Mouse (Mus musculus) lung, adult 2 months (tissue): ENCODE data around the gene Ecel1. TPM values are rescaled to one million over a fixed set of nuclear protein-coding genes. Genes with fewer than 3 reads are reported as not detected.

ENCODE experiments used
- DNase-seq: peaks from one replicate; pipeline ENCODE4 v3.0.0; 2022
- H3K4me1 ChIP-seq: fragments of 200-500 bp; 2 replicates; pipeline ENCODE4 v1.6.1; 2011; ENCODE audit warnings: low read length; ENCODE audit not compliant: control insufficient read depth, insufficient read depth
- H3K4me3 ChIP-seq: fragments of 200-500 bp; replicated peaks from 2 replicates; pipeline ENCODE3; 2011; ENCODE audit warnings: low read depth, mild to moderate bottlenecking, control low read depth, low read length; ENCODE audit errors: extremely low read depth
- CTCF ChIP-seq: fragments of 200-500 bp; IDR thresholded peaks from 2 replicates; pipeline ENCODE4 v1.5.1; 2011; ENCODE audit warnings: mild to moderate bottlenecking, low read length, control low read depth; ENCODE audit not compliant: insufficient read depth
- POLR2A ChIP-seq: fragments of 200-500 bp; IDR thresholded peaks from 2 replicates; pipeline ENCODE4 v1.6.1; 2011; ENCODE audit warnings: low read depth, mild to moderate bottlenecking, control low read depth, low read length, borderline replicate concordance; ENCODE audit errors: extremely low read depth
- WGBS: fragments of 180-500 bp; shearing (Covaris S2); methylation state at CpG from one replicate; pipeline ENCODE4 v1.1.7; 2018; 5-methylcytosine and 5-hydroxymethylcytosine counted together
- polyA plus RNA-seq: library from polyadenylated mRNA; depleted of rRNA; stranded (reverse); fragments of >200 nt; gene quantifications from 2 replicates; pipeline ENCODE4 v1.2.3, GENCODE M21; 2012; rRNA removed

Ecel1 gene
- not detected in 2 replicates for polyA plus RNA-seq

DNA sequence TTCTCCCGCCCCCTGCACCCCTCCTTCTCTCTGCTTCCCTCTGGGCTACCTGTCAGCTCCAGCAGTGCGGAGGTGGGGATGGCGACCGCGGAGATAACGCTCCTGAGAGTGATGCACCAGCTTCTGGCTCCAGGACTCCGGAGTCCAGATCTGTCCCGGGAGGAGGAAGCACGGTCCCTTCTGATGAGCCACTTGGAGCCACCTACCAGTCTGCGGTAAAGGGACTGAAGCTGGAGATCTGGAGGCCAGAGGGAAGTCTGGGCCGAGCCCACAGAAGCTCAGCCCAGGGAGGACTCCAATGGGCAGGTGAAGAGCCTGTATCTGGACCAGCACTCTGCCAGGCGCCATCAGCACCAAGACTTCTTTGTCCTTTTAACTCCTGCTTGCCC is at the start of gene Ecel1:
Gene Ecel1 (minus strand): TSS at position 323 of the 389 bp plus-strand sequence.
- DNase-seq = no peak
- WGBS = 3% methylated on average over 12 of the region's 12 CpGs
- TF ChIP-seq POLR2A (no peak), CTCF (no peak)
- Histone ChIP-seq H3K4me1 (no peaks in the 10 kb centered on the region), H3K4me3 (no peak within 1 kb of the TSS)

DNA sequence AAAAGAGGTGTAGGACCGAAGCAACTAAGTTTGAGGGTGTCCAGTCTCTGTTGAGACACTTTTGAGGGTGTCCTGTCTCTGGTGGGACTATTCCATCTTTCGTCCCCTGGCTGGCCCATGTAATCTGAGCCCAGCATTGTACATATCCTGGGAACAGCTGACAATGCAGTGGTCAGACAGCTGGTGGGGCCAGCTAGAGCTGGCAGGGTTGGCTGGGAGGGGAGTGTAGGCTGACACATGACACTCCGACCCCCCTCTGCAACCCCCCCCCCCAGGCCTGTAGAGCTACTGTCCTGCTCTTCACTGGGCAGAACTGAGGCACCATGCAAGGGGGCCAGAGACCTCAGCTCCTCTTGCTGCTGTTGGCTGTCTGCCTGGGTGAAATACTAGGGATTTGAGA is 49.2 kb upstream of the Ecel1 start:
- TF ChIP-seq CTCF (no peak), POLR2A (no peak)
- no peaks in the 10 kb centered on the region for H3K4me1 ChIP-seq
- DNase-seq = no peak
- WGBS = 28% methylated on average over 3 of the region's 3 CpGs
- no peak overlapping the region for H3K4me3 ChIP-seq

DNA sequence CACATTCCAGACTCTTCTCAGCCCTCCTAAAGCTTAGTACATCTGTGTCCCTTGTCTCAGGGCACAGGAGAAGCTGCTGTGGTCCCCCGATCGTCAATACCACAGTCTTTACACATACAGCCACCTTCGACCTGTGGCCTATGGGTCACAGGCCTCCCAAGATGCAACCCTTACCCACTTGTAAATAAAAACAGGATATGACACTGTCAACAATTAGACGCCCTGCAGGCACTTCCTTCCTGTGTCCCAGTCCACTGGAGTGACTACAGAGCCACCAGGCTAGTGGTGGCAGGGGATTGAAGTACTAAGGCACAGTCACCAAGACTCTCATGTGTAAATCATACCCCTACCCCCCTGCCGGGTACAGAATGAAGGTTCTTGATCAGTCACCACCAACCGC is 48.7 kb upstream of the Ecel1 start:
- Histone ChIP-seq H3K4me3 (no peak overlapping the region), H3K4me1 (no peaks in the 10 kb centered on the region)
- 41% methylated on average over 6 of the region's 6 CpGs for WGBS
- TF ChIP-seq POLR2A (no peak), CTCF (no peak)
- DNase-seq = no peak

DNA sequence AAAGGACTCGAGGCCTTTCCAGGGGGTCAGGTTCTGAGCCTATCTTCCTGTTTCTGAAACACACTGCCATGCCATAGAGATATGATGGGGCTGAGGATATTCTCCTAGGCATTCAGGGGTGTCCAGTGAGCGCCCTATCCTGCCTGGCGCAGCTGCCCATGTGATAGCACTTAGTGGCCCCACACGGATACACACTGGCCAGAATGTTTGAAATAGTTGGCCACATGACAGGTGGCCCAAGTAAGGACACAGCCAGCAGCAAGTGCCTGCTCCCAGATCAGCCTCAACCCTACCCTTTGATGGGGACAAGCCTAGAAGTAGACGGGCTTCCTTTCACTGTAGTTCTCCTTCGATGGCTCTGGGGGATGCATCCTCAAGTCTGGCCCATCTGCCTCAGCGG is 48.1 kb upstream of the Ecel1 start, which contains the start of gene Chrng:
Gene Chrng (plus strand): TSS at position 193 of the 400 bp plus-strand sequence.
- no peaks in the 10 kb centered on the region for H3K4me1 ChIP-seq
- 80% methylated on average over 7 of the region's 7 CpGs for WGBS
- H3K4me3 ChIP-seq = no peak within 1 kb of the TSS
- DNase-seq = no peak
- TF ChIP-seq CTCF (no peak), POLR2A (no peak)

DNA sequence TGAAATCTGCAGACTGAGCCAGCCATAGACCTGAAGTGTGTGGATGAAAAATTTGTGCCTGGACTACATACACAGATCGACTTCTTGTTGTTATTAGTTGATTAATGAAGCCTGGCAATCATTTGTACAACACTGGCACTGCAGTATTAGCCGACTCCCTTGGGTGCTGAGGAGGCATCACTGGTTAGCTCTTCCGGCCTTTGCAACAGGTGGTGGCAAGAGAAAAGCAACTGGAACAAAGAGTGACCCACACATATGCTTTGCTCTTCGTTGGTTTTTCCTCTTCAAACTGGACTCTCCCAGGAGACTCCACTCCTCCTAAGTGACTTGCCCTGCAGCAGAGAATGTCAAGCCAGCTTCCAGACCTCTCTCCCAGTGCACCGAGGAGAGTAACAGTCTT is 47.5 kb upstream of the Ecel1 start:
- Histone ChIP-seq H3K4me3 (no peak overlapping the region), H3K4me1 (no peaks in the 10 kb centered on the region)
- no peak for DNase-seq
- WGBS = 77% methylated on average over 5 of the region's 5 CpGs
- TF ChIP-seq CTCF = no peak
- no peak for TF ChIP-seq POLR2A

DNA sequence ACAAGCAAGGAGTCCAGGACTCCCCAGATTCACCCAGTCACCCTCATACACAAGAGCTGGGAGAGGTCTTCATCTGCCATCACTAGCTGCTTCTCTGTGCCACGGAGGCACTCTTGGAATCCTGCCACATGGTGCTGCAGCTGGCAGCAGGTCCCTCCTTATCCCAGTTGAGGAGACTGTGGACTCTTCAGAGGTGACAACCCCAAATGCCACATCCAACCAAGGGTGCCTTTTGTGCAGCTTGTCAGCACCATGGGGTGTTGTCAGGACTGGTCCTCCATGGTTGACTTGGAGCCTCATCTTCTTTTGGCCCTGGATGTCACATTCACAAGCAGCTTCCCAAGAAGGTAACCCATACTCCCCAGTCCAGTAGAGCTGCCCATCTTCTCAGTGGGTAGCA is 45.5 kb upstream of the Ecel1 start:
- no peak for TF ChIP-seq CTCF
- TF ChIP-seq POLR2A = no peak
- WGBS = 40% methylated on average over 1 of the region's 1 CpGs

DNA sequence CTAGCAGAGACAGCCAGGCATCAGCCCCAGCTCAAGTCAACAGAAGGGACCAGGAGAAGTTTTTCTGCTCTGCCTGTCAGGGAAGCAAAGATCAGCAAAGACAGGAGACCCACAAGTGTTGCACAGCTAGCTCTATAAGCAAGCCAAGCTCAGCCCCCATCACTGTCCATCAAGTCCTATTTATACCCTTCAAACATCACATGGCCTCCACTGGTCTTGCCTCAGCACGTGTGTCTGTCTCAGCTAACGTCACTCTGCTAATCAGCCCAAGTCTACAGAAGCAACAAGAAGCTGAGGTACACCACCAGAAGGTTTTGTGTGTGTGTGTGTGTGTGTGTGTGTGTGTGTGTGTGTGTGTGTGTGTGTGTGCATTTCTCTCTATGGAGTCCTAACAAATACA is 44.5 kb upstream of the Ecel1 start:
- DNase-seq = no peak
- no peak for TF ChIP-seq CTCF
- TF ChIP-seq POLR2A = no peak
- no peak overlapping the region for H3K4me3 ChIP-seq
- H3K4me1 ChIP-seq = no peaks in the 10 kb centered on the region
- 45% methylated on average over 2 of the region's 2 CpGs for WGBS

More for the DNA sequence above, 45.5 kb upstream of the Ecel1 start:
- Histone ChIP-seq H3K4me3 (no peak overlapping the region), H3K4me1 (no peaks in the 10 kb centered on the region)
- no peak for DNase-seq

DNA sequence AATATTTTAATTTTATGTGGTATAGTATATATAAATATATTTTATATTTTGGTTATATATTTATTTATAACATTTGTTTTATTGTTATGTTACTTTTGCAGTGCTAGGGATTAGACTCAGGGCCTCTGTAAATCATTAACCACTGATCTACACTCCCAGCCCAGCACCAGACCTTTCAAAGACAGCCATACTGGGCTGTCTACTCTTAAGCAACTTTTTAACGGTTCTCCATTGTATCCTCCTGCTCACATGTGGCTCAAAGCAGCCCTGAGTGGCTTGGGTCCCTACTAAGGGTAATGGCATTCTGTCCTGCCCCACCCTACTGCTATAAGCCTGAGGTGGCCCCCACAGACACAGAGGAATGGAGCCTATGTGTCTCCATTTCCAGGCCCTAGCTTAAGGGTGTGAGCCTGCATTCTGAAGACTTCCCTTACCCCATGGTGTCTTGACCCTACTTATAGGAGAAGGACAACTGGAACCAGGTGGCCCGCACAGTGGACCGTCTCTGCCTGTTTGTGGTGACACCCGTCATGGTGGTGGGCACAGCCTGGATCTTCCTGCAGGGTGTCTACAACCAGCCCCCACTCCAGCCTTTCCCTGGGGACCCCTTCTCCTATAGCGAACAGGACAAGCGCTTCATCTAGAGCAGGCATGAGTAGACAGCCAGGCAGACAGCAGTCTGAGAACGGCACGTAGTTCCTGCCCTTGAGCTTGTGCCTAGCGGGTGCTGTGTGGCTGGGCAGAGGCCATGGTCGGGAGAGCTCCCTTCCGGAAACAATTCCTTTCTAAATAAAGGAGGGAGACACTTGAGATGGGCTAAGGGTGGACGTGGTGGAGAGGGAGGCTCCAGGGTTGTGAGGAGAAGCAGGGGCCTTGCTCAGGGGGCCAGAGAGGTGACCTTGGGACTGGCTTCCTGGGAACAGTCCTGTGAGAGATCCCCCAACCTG is 42.1 kb upstream of the Ecel1 start:
- 64% methylated on average over 12 of the region's 12 CpGs for WGBS
- Histone ChIP-seq H3K4me1 (no peaks in the 10 kb centered on the region), H3K4me3 (no peak overlapping the region)
- DNase-seq = no peak
- TF ChIP-seq POLR2A (no peak), CTCF (no peak)

DNA sequence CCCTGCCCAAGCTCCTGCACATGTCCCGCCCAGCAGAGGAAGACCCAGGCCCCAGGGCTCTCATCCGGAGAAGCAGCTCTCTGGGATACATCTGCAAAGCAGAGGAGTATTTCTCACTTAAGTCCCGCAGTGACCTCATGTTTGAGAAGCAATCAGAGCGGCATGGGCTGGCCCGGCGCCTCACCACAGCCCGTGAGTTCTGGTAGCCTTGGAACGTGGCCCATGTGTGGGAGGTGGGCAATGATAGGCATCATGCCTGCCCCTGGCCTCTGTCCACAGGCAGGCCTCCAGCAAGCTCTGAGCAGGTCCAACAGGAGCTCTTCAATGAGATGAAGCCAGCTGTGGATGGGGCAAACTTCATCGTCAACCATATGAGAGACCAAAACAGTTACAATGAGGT is 41.0 kb upstream of the Ecel1 start:
- WGBS = 75% methylated on average over 9 of the region's 9 CpGs
- DNase-seq = no peak
- H3K4me3 ChIP-seq = no peak overlapping the region
- no peaks in the 10 kb centered on the region for H3K4me1 ChIP-seq
- TF ChIP-seq CTCF (no peak), POLR2A (no peak)

DNA sequence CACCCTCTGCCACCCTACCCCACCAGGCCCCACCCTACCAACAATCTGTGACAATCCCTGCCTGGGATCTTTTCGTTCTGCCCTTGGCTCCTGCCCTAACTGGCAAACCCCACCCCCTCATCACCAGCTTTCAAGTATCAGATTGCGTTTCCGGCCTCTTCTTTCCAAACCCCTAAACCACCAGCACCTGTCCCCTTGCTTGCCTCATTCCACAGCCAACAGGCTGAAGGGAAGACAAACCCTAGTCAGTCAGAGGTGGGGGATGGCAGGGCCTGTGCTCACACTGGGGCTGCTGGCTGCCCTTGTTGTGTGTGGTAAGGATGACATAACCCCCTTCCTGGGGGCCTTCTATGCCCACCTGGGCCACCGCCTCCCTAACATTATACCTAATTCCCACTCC is 34.1 kb upstream of the Ecel1 start, which contains the start of gene Chrnd:
Gene Chrnd (plus strand): TSS at position 179 of the 400 bp plus-strand sequence.
- no peak for DNase-seq
- no peak for TF ChIP-seq CTCF
- TF ChIP-seq POLR2A = no peak
- H3K4me1 ChIP-seq = no peaks in the 10 kb centered on the region
- H3K4me3 ChIP-seq = no peak within 1 kb of the TSS
- 26% methylated on average over 4 of the region's 4 CpGs for WGBS
